Mouse (Mus musculus): ENCODE measurements at regions not wholly inside any gene's neighbourhood (a gene's known extent, or its start where the extent isn't known, plus 50 kb on each side); places are given as distances from the start of the nearest gene placed in this dataset.

- TF ChIP-seq CTCF (IDR thresholded peaks at IDR 0.05; ENCODE audit: extremely low read depth, insufficient read length, insufficient replicate concordance, low read depth, low read length): no peak
- TF ChIP-seq POLR2A (IDR thresholded peaks at IDR 0.05; ENCODE audit: low read depth, low read length): no peak
Measured at GRCm38 (mm10) chr3:143594676-143595075, 610.3 kb downstream of the Lmo4 start.

All from small intestine, adult 2 months (tissue).